Mouse (Mus musculus): Measurements from ENCODE around the gene Gm12117. TPM values are rescaled to one million over a fixed set of nuclear protein-coding genes. Genes with fewer than 3 reads are reported as not detected.
A peak's percentile ranks its signal among the peaks of the same experiment; 100 is the strongest.

Gm12117 gene
- total RNA-seq (2021), result under 1 TPM in 1 of 2 experiments, not detected in 1; 0.84 TPM
- long read RNA-seq, result 0 reads

- DNase-seq (ENCODE audit: low spot score in 2 of 2), result no peak
These were observed at the start of gene Gm12117 for GRCm38 (mm10) chr11:33276637-33277036. TSS of gene Gm12117 (minus strand) at chr11:33276737.

- no peak for DNase-seq (ENCODE audit: low spot score in 2 of 2)
These were observed 42.6 kb upstream of the Gm12117 start for GRCm38 (mm10) chr11:33319006-33319611.

- DNase-seq (ENCODE audit: low spot score in 2 of 2), result no peak
These were observed 33.0 kb upstream of the Gm12117 start for GRCm38 (mm10) chr11:33309566-33309965.

- peak in 1 of 2 experiments; percentile 7 for DNase-seq (ENCODE audit: low spot score in 2 of 2)
These were observed 24.3 kb upstream of the Gm12117 start for GRCm38 (mm10) chr11:33300859-33301258.

- DNase-seq (ENCODE audit: low spot score in 2 of 2), result no peak
These were observed 22.8 kb upstream of the Gm12117 start for GRCm38 (mm10) chr11:33299371-33299770.

- DNase-seq (ENCODE audit: low spot score in 2 of 2), result no peak
These were observed 20.6 kb upstream of the Gm12117 start for GRCm38 (mm10) chr11:33297121-33297520.

- DNase-seq (ENCODE audit: low spot score in 2 of 2), result peak in 1 of 2 experiments; percentile 34
These were observed 18.9 kb upstream of the Gm12117 start for GRCm38 (mm10) chr11:33295422-33295821.

GRCm38 (mm10) chr11:33294063-33294462 is 17.5 kb upstream of the Gm12117 start:
- DNase-seq (ENCODE audit: low spot score in 2 of 2), result no peak

GRCm38 (mm10) chr11:33278571-33278970 is 2.0 kb upstream of the Gm12117 start:
- DNase-seq (ENCODE audit: low spot score in 2 of 2), result no peak

GRCm38 (mm10) chr11:33274816-33275215 is 1.7 kb downstream of the Gm12117 start:
- no peak for DNase-seq (ENCODE audit: low spot score in 2 of 2)

GRCm38 (mm10) chr11:33274294-33274693 is 2.2 kb downstream of the Gm12117 start:
- DNase-seq (ENCODE audit: low spot score in 2 of 2), result no peak

GRCm38 (mm10) chr11:33240295-33240694 is 36.2 kb downstream of the Gm12117 start:
- DNase-seq (ENCODE audit: low spot score in 2 of 2), result no peak

- no peak for DNase-seq (ENCODE audit: low spot score in 2 of 2)
These were observed 42.4 kb downstream of the Gm12117 start for GRCm38 (mm10) chr11:33234134-33234533.

- DNase-seq (ENCODE audit: low spot score in 2 of 2), result no peak
These were observed 44.5 kb downstream of the Gm12117 start for GRCm38 (mm10) chr11:33232056-33232455.

GRCm38 (mm10) chr11:33228186-33228585 is 48.4 kb downstream of the Gm12117 start:
- no peak for DNase-seq (ENCODE audit: low spot score in 2 of 2)

GRCm38 (mm10) chr11:33226516-33226915 is 50.0 kb downstream of the Gm12117 start:
- no peak for DNase-seq (ENCODE audit: low spot score in 2 of 2)

Other genes starting within 250 kb of the Gm12117 start
- gene Fgf18, start 129.3 kb downstream of the Gm12117 start, total RNA-seq (2021), result 1 to 10 TPM; 3.4 to 4.0 TPM
- gene Npm1, start 113.5 kb downstream of the Gm12117 start, total RNA-seq (2021), result 100 to 1,000 TPM; 176 to 183 TPM
- gene Tlx3, start 73.1 kb downstream of the Gm12117 start, total RNA-seq (2021), result not detected
- 1 to 10 TPM; 8.9 to 9.6 TPM for gene Ranbp17, start 237.0 kb upstream of the Gm12117 start, total RNA-seq (2021)